Mouse (Mus musculus) gonadal fat pad, adult 2 months (tissue): ENCODE data around the gene Cyp2a12. TPM values are rescaled to one million over a fixed set of nuclear protein-coding genes. Genes with fewer than 3 reads are reported as not detected.
"Not testable (repeated sequence)": the region's sequence is repeated elsewhere in the genome, so short reads cannot be mapped to it uniquely, and the experiment has no call there.

Experiments used
- DNase-seq: peaks from one replicate; pipeline ENCODE4 v3.0.0-alpha.2; 2012; ENCODE audit warnings: low read depth
- polyA plus RNA-seq: library from polyadenylated mRNA; depleted of rRNA; stranded (reverse); fragments of >200 nt; gene quantifications from 2 replicates; pipeline ENCODE4 v1.2.3, GENCODE M21; 2012; rRNA removed

Gene Cyp2a12
- polyA plus RNA-seq, result 0.58 TPM in 1 of 2 replicates, not detected in the other

GRCm38 (mm10) chr7:27028789-27029188, at the start of gene Cyp2a12:
Gene Cyp2a12, plus strand, starts transcription at chr7:27029081.
- no peak for DNase-seq

DNA sequence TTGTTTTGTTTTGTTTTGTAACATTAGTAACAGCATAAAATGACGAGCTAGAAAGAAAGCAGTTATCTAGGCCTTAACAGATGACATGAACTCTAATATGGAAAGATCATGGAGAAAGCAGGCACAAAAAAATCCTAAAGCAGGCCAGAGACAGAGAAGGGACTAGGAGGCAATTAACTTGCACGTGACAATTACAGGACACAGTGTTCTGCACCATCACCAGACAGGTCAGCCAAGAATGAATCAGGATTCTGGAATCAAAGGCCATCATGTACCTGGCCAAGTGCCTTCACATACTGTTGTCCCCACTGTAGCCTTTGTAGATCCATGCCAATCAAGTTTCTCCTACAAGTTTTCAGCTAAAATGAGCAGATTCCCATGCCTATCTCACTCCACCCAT, 47.4 kb upstream of the Cyp2a12 start:
- DNase-seq, result not testable (repeated sequence)

- DNase-seq, result not testable (repeated sequence)
Observed at GRCm38 (mm10) chr7:26981937-26982336, 46.9 kb upstream of the Cyp2a12 start.

- DNase-seq, result no peak
Observed at GRCm38 (mm10) chr7:26982551-26982950, 46.3 kb upstream of the Cyp2a12 start.

DNA sequence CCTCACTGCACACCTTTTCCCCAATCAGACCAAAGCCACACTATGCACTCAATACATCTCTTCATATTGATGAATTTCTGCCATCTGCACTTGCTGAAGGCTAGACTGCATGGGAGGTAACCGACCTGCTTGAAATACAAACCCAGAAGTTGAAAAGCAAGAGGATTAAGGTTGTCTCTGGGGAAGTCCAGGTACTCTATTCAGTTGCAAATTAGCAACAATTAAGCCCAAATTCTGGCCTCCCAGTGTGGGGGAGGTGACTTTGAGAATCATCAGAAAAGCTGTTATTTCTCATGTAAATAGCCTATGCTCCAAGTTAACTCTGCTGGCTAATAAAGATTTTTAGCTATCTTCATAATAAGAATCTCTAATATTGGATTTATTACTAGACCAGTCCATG, 45.7 kb upstream of the Cyp2a12 start:
- not testable (repeated sequence) for DNase-seq

- DNase-seq, result not testable (repeated sequence)
Observed at GRCm38 (mm10) chr7:27026581-27026980, 2.3 kb upstream of the Cyp2a12 start.

DNA sequence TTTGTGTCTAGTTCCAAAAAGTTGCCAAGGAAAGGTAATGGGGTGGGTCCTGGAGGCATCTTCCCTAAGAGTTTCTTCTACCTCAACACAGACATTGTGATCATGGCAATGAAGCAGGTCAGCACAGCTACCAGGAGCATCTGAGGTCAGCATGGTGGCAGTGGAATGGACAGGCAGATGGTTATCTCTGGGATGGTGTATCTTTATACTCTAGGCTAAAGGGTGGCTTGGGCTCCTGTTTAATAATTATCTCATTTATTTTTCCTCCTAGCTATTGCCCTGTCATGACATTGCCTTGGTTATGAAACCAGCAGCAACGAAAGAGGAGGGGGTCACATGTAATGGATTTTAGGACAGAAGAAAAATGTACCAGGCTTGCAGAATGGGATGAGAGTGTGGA, 20.0 kb downstream of the Cyp2a12 start:
- not testable (repeated sequence) for DNase-seq

DNA sequence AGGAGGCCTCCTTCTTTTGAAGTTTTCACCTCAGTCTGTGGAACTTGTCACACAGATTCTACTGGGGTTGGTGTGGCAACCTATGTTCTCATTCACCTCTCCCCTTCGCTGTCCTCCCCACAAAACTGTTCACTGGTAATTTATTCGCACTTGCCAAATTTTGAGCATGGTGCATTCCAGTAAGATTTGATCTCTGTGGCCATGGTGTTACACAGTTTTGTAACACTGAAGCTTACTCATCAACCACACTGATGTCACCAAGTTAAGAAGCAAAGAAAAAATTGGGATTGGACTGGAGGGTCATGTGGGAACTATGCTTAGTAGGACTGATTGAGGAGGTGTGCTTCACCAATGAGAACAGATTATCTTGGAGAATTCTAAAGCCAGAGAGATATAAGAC, 30.5 kb downstream of the Cyp2a12 start:
- not testable (repeated sequence) for DNase-seq

DNA sequence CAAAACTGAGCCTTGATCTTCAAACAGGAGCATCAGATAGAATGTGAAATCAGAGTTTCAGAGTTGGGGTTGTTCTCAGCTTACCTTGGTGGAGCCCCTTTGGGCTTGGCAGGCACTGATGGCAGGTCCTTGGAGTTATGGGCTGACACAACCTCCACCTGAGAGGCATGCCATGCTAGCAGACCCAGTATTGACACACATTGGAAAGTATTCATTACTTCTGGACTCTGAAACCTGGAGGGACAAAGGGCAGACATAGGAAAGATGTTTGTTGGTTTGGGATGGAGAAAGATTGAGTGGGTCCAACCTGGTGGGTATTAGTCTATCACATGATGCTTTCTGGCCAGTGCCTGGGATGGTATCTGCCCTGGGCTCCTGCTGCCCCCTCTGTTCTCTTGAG, 31.0 kb downstream of the Cyp2a12 start:
- DNase-seq, result not testable (repeated sequence)

DNA sequence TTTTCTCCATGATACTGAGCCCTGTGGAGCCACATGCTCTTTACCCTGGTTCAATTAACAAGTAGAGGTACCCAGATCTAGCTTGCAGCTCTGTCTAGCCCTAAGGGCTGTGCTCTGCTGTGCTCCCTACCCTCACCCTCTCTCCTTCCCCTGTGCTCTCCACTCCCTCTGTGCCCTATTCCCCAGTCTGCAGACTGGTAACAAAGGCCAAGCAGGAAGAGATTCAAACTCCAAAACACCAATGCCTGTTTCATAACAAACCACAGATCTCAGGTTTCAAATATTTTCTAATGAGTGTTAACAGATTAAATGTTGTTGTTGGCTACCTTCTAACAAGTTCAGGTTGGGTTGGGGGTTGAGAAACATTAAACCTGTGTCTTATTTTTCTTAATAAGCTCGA, 49.8 kb downstream of the Cyp2a12 start:
- peak; percentile 13 for DNase-seq

GRCm38 (mm10) chr7:27081625-27082024, 52.7 kb downstream of the Cyp2a12 start:
- DNase-seq, result no peak

Other genes with a start within 250 kb of the Cyp2a12 start
- not detected in 2 replicates for gene Cyp2g1, start 220.2 kb upstream of the Cyp2a12 start, polyA plus RNA-seq
- gene Cyp2a5, start 193.8 kb upstream of the Cyp2a12 start, polyA plus RNA-seq, result 0.28 and 0.33 TPM in 2 replicates
- 0.10 TPM in 1 of 2 replicates, not detected in the other for gene Cyp2a22, start 89.7 kb upstream of the Cyp2a12 start, polyA plus RNA-seq
- gene Cyp2f2, start 90.8 kb downstream of the Cyp2a12 start, polyA plus RNA-seq, result 2.7 and 14.4 TPM in 2 replicates
- gene Cyp2t4, start 124.6 kb downstream of the Cyp2a12 start, polyA plus RNA-seq, result 0.05 TPM in 1 of 2 replicates, not detected in the other
- 98.6 and 102 TPM in 2 replicates for gene Egln2, start 137.7 kb downstream of the Cyp2a12 start, polyA plus RNA-seq
- gene Rab4b, start 149.8 kb downstream of the Cyp2a12 start, polyA plus RNA-seq, result 87.7 and 96.0 TPM in 2 replicates
- 0.34 TPM in 1 of 2 replicates, not detected in the other for gene Gm21983, start 152.0 kb downstream of the Cyp2a12 start, polyA plus RNA-seq
- 89.2 and 122 TPM in 2 replicates for gene Mia, start 152.1 kb downstream of the Cyp2a12 start, polyA plus RNA-seq
- gene BC024978, start 166.7 kb downstream of the Cyp2a12 start, polyA plus RNA-seq, result 15.6 and 18.2 TPM in 2 replicates
- 141 and 161 TPM in 2 replicates for gene Snrpa, start 167.2 kb downstream of the Cyp2a12 start, polyA plus RNA-seq
- 8.4 and 10.3 TPM in 2 replicates for gene Itpkc, start 199.6 kb downstream of the Cyp2a12 start, polyA plus RNA-seq
- 51.5 and 55.4 TPM in 2 replicates for gene Coq8b, start 203.9 kb downstream of the Cyp2a12 start, polyA plus RNA-seq
- gene Numbl, start 229.4 kb downstream of the Cyp2a12 start, polyA plus RNA-seq, result 20.4 and 22.4 TPM in 2 replicates